Comparison of ENCODE assay signal across 15 mouse cellular contexts in the genomic region with DNA sequence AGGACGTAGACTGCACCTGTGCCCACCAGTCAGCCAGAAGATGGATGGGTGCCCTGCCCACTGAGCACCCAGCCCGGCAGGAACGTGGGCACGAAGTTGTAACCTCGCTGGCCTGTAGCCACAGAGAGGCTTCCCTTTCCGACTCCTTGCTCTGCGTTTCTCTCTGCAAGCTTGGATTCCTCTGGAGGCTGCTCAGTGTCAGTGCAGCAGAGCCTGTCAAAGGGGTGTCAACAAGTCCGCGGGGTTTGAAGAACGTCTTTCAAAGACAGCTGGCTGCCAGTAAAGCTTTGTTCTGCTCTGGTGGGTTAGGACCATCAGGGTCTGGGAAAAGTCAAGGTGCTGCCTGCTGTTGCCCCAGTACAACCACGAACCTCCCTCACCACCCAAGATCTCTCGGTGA. TPM values are rescaled to one million over a fixed set of nuclear protein-coding genes. Genes with fewer than 3 reads are reported as not detected.
DNase-seq lines count a peak whose midpoint lies in the region; ATAC-seq and TF ChIP-seq lines count a peak whose summit lies in the region.
"Had no signal": no experiment of that assay in that cellular context is flagged by ENCODE, and none has a peak within 500 bp of the region (broad histone marks: within the 10 kb centered on the region; RNA-seq: fewer than 3 reads in every experiment).

No protein-coding gene starts in this region.

- H3K9me3 ChIP-seq in hindbrain, embryonic 10.5 days: no peaks in the 10 kb centered on the region
- no peaks in the 10 kb centered on the region for H3K9me3 ChIP-seq in hindbrain, embryonic 13.5 days
- H3K9me3 ChIP-seq in lung, embryonic 14.5 days (ENCODE audit: low read depth, low read length): no peaks in the 10 kb centered on the region
- H3K9me3 ChIP-seq in embryonic facial prominence, embryonic 13.5 days: no peaks in the 10 kb centered on the region
- H3K9me3 ChIP-seq: kidney, embryonic 15.5 days; liver, embryonic 15.5 days had no signal

- TF ChIP-seq CTCF in lung, embryonic 14.5 days (IDR thresholded peaks at IDR 0.05; ENCODE audit: low read depth): peak; percentile 64

- WGBS in hindbrain, embryonic 10.5 days: 2% methylated on average over 12 of the region's 12 CpGs
- 2% methylated on average over 12 of the region's 12 CpGs for WGBS in hindbrain, embryonic 13.5 days
- WGBS in lung, embryonic 14.5 days: 10% methylated on average over 12 of the region's 12 CpGs
- 4% methylated on average over 12 of the region's 12 CpGs for WGBS in embryonic facial prominence, embryonic 13.5 days

- peaks cover 27% of the 10 kb centered on the region for H3K4me1 ChIP-seq in hindbrain, embryonic 10.5 days (replicated peaks)
- H3K4me1 ChIP-seq in hindbrain, embryonic 13.5 days (replicated peaks): peaks cover 19% of the 10 kb centered on the region
- H3K4me1 ChIP-seq in lung, embryonic 14.5 days (ENCODE audit: insufficient read depth): peaks cover 3% of the 10 kb centered on the region; the same call in 1 of the 2 replicates
- peaks cover 28% of the 10 kb centered on the region for H3K4me1 ChIP-seq in embryonic facial prominence, embryonic 13.5 days

- no peaks in the 10 kb centered on the region for H3K36me3 ChIP-seq in hindbrain, embryonic 10.5 days
- no peaks in the 10 kb centered on the region for H3K36me3 ChIP-seq in hindbrain, embryonic 13.5 days
- peaks cover 23% of the 10 kb centered on the region; the same call in 1 of the 2 replicates for H3K36me3 ChIP-seq in lung, embryonic 14.5 days (ENCODE audit: insufficient read depth)
- H3K36me3 ChIP-seq in embryonic facial prominence, embryonic 13.5 days: no peaks in the 10 kb centered on the region
- H3K36me3 ChIP-seq: kidney, embryonic 15.5 days; liver, embryonic 15.5 days had no signal

- no peak overlapping the region for H3K4me2 ChIP-seq in hindbrain, embryonic 13.5 days
- H3K4me2 ChIP-seq in lung, embryonic 14.5 days: no peak overlapping the region
- H3K4me2 ChIP-seq in embryonic facial prominence, embryonic 13.5 days: no peak overlapping the region
- H3K4me2 ChIP-seq: kidney, embryonic 15.5 days; liver, embryonic 15.5 days had no signal

- no peak overlapping the region for H3K9ac ChIP-seq in hindbrain, embryonic 13.5 days
- H3K9ac ChIP-seq in lung, embryonic 14.5 days: no peak overlapping the region
- H3K9ac ChIP-seq in embryonic facial prominence, embryonic 13.5 days: 0 out of 2 replicates have a peak overlapping the region, but pooled peaks have one; percentile 21
- H3K9ac ChIP-seq: kidney, embryonic 15.5 days; liver, embryonic 15.5 days had no signal

- no peak overlapping the region for H3K4me3 ChIP-seq in hindbrain, embryonic 10.5 days
- no peak overlapping the region for H3K4me3 ChIP-seq in hindbrain, embryonic 13.5 days
- no peak overlapping the region for H3K4me3 ChIP-seq in lung, embryonic 14.5 days (ENCODE audit: low read depth, low read length)
- H3K4me3 ChIP-seq in embryonic facial prominence, embryonic 13.5 days: no peak overlapping the region
- H3K4me3 ChIP-seq: kidney, embryonic 15.5 days; liver, embryonic 15.5 days had no signal

- no peak for ATAC-seq in hindbrain, embryonic 13.5 days (ENCODE audit: low FRiP score)
- no peak for ATAC-seq in lung, embryonic 14.5 days (ENCODE audit: insufficient read depth)
- no peak for ATAC-seq in embryonic facial prominence, embryonic 13.5 days (ENCODE audit: insufficient number of reproducible peaks, insufficient read depth, low FRiP score, low TSS enrichment, low read depth)
- ATAC-seq: forebrain, embryonic 14.5 days had no signal

- no peak overlapping the region for H3K27ac ChIP-seq in hindbrain, embryonic 10.5 days
- no peak overlapping the region for H3K27ac ChIP-seq in hindbrain, embryonic 13.5 days
- H3K27ac ChIP-seq in lung, embryonic 14.5 days (ENCODE audit: low read depth): no peak overlapping the region
- no peak overlapping the region for H3K27ac ChIP-seq in embryonic facial prominence, embryonic 13.5 days
- H3K27ac ChIP-seq: kidney, embryonic 15.5 days; liver, embryonic 15.5 days had no signal

- peaks cover 99% of the 10 kb centered on the region for H3K27me3 ChIP-seq in hindbrain, embryonic 10.5 days (ENCODE audit: insufficient read depth, poor library complexity, severe bottlenecking)
- H3K27me3 ChIP-seq in hindbrain, embryonic 13.5 days: peaks cover 88% of the 10 kb centered on the region
- H3K27me3 ChIP-seq in lung, embryonic 14.5 days (ENCODE audit: insufficient read depth, low read length): peaks cover 51% of the 10 kb centered on the region
- H3K27me3 ChIP-seq in embryonic facial prominence, embryonic 13.5 days: peaks cover 89% of the 10 kb centered on the region

- DNase-seq in hindbrain, embryonic 10.5 days (ENCODE audit: low spot score): peak; percentile 35
- peak; percentile 70 for DNase-seq in lung, embryonic 14.5 days
- DNase-seq in lung, postnatal 36 days: no peak
- DNase-seq in retina, postnatal 1 day: peak; percentile 71
- no peak for DNase-seq in right cerebral cortex, postnatal 10 days (ENCODE audit: low spot score in 2 of 2)
- DNase-seq in spleen, postnatal 10 days (ENCODE audit: low spot score in 2 of 2): no peak
- DNase-seq: adrenal gland, adult 2 months; gastrocnemius, postnatal 36 days; heart, postnatal 14 days; right cerebral cortex, postnatal 25 days had no signal

RNA-seq across cellular contexts. Expression of gene Foxf1, which starts 12.7 kb away (rescaled TPM):
- 3.9 and 4.9 TPM in 2 replicates for polyA plus RNA-seq in hindbrain, embryonic 10.5 days (2016; fragmentation: Nextera tagmentation; extraction: Ambion mirVana)
- polyA plus RNA-seq in hindbrain, embryonic 13.5 days (2015; fragmentation: Nextera tagmentation; extraction: Ambion mirVana): 0.96 and 1.3 TPM in 2 replicates
- polyA plus RNA-seq in lung, embryonic 14.5 days (2014; fragmentation: Nextera tagmentation; extraction: Ambion mirVana): 167 and 180 TPM in 2 replicates
- 10.7 and 15.1 TPM in 2 replicates for polyA plus RNA-seq in embryonic facial prominence, embryonic 13.5 days (2015; fragmentation: Nextera tagmentation; extraction: Ambion mirVana)

RNA-seq across cellular contexts. Expression of gene Mthfsd, which starts 36.7 kb away (rescaled TPM):
- polyA plus RNA-seq in hindbrain, embryonic 10.5 days (2016; fragmentation: Nextera tagmentation; extraction: Ambion mirVana): 60.5 and 68.2 TPM in 2 replicates
- polyA plus RNA-seq in hindbrain, embryonic 13.5 days (2015; fragmentation: Nextera tagmentation; extraction: Ambion mirVana): 53.8 and 54.1 TPM in 2 replicates
- polyA plus RNA-seq in lung, embryonic 14.5 days (2014; fragmentation: Nextera tagmentation; extraction: Ambion mirVana): 57.6 and 63.1 TPM in 2 replicates
- polyA plus RNA-seq in embryonic facial prominence, embryonic 13.5 days (2015; fragmentation: Nextera tagmentation; extraction: Ambion mirVana): 60.5 and 70.5 TPM in 2 replicates

RNA-seq across cellular contexts. Expression of gene Foxc2, which starts 44.5 kb away (rescaled TPM):
- 7.0 and 13.7 TPM in 2 replicates for polyA plus RNA-seq in hindbrain, embryonic 10.5 days (2016; fragmentation: Nextera tagmentation; extraction: Ambion mirVana)
- 2.8 and 4.1 TPM in 2 replicates for polyA plus RNA-seq in hindbrain, embryonic 13.5 days (2015; fragmentation: Nextera tagmentation; extraction: Ambion mirVana)
- 1.1 and 1.9 TPM in 2 replicates for polyA plus RNA-seq in lung, embryonic 14.5 days (2014; fragmentation: Nextera tagmentation; extraction: Ambion mirVana)
- polyA plus RNA-seq in embryonic facial prominence, embryonic 13.5 days (2015; fragmentation: Nextera tagmentation; extraction: Ambion mirVana): 3.2 and 3.3 TPM in 2 replicates
- polyA plus RNA-seq: liver, embryonic 15.5 days had no signal

RNA-seq across cellular contexts. Expression of gene Foxl1, which starts 56.3 kb away (rescaled TPM):
- polyA plus RNA-seq in hindbrain, embryonic 10.5 days (2016; fragmentation: Nextera tagmentation; extraction: Ambion mirVana): 1.6 and 3.5 TPM in 2 replicates
- 0.16 and 0.27 TPM in 2 replicates for polyA plus RNA-seq in hindbrain, embryonic 13.5 days (2015; fragmentation: Nextera tagmentation; extraction: Ambion mirVana)
- polyA plus RNA-seq in lung, embryonic 14.5 days (2014; fragmentation: Nextera tagmentation; extraction: Ambion mirVana): 6.8 and 7.9 TPM in 2 replicates
- polyA plus RNA-seq in embryonic facial prominence, embryonic 13.5 days (2015; fragmentation: Nextera tagmentation; extraction: Ambion mirVana): 0.28 and 0.34 TPM in 2 replicates

Comparison
In these comparisons a context has a peak if more than half of its experiments do, and no peak if none do; other contexts are left out.
1. DNase-seq: peak in hindbrain, embryonic 10.5 days (single experiment), lung, embryonic 14.5 days (single experiment) and retina, postnatal 1 day (single experiment); none in lung, postnatal 36 days (single experiment), right cerebral cortex, postnatal 10 days (0 of 2) and spleen, postnatal 10 days (0 of 2).
2. RNA of gene Foxf1, which starts 12.7 kb away (polyA plus RNA-seq): 167 to 180 TPM in lung, embryonic 14.5 days; 10.7 to 15.1 TPM in embryonic facial prominence, embryonic 13.5 days, 3.9 to 4.9 TPM in hindbrain, embryonic 10.5 days and 0.96 to 1.3 TPM in hindbrain, embryonic 13.5 days; every median in the first group is over 10 times any median in the second.